Comparison of ENCODE assay signal across 8 mouse cellular contexts in genomic region chr9:121241806-121242205, GRCm38 (mm10). TPM values are rescaled to one million over a fixed set of nuclear protein-coding genes. Genes with fewer than 3 reads are reported as not detected.
DNase-seq lines count a peak whose midpoint lies in the region; ATAC-seq and TF ChIP-seq lines count a peak whose summit lies in the region.

No protein-coding gene starts in this region.

- no peak for TF ChIP-seq CTCF in MEL (IDR thresholded peaks at IDR 0.05 in 2 of 3, conservative IDR thresholded peaks at IDR 0.05 in 1 of 3; ENCODE audit: control insufficient read depth in 1 of 3, insufficient read depth in 1 of 3, low read depth in 2 of 3, low read length in 3 of 3, poor library complexity in 1 of 3, severe bottlenecking in 1 of 3)

- no peak for ATAC-seq in limb, embryonic 11.5 days (ENCODE audit: insufficient number of reproducible peaks, low FRiP score, low TSS enrichment, low read depth)
- peak; percentile 31; the same call in 1 of the 2 replicates for ATAC-seq in limb, embryonic 12.5 days (ENCODE audit: insufficient number of reproducible peaks, insufficient read depth, low FRiP score, low TSS enrichment, low read depth)
- ATAC-seq in midbrain, embryonic 16.5 days: no peak

- no peaks in the 10 kb centered on the region for H3K36me3 ChIP-seq in limb, embryonic 11.5 days (ENCODE audit: control insufficient read depth, insufficient read depth, low read length)
- no peaks in the 10 kb centered on the region for H3K36me3 ChIP-seq in limb, embryonic 10.5 days
- peaks cover 0 to 8% of the 10 kb centered on the region in 2 experiments; a peak in 1 of 4 replicates for H3K36me3 ChIP-seq in MEL (ENCODE audit: control insufficient read depth in 1 of 2, insufficient read depth in 2 of 2, low read length in 2 of 2)
- H3K36me3 ChIP-seq in limb, embryonic 12.5 days: no peaks in the 10 kb centered on the region
- no peaks in the 10 kb centered on the region for H3K36me3 ChIP-seq in midbrain, embryonic 16.5 days (ENCODE audit: control insufficient read depth, insufficient read depth, low read length)

- H3K4me3 ChIP-seq in limb, embryonic 11.5 days (ENCODE audit: low read depth, low read length): no peak overlapping the region
- no peak overlapping the region for H3K4me3 ChIP-seq in limb, embryonic 10.5 days
- H3K4me3 ChIP-seq in MEL (ENCODE audit: control insufficient read depth in 1 of 2, insufficient read depth in 1 of 2, low read depth in 2 of 2, low read length in 2 of 2): no peak overlapping the region
- H3K4me3 ChIP-seq in limb, embryonic 12.5 days (replicated peaks): no peak overlapping the region
- H3K4me3 ChIP-seq in midbrain, embryonic 16.5 days (ENCODE audit: low read depth, low read length): no peak overlapping the region

- H3K79me2 ChIP-seq in MEL (ENCODE audit: control insufficient read depth, insufficient read depth, low read length, poor library complexity): no peaks in the 10 kb centered on the region

- H3K27me3 ChIP-seq in limb, embryonic 11.5 days (ENCODE audit: control insufficient read depth, insufficient read depth, low read length): no peaks in the 10 kb centered on the region
- peaks cover 3% of the 10 kb centered on the region; the same call in 1 of the 2 replicates for H3K27me3 ChIP-seq in limb, embryonic 10.5 days (ENCODE audit: low read depth, poor library complexity, severe bottlenecking)
- H3K27me3 ChIP-seq in MEL (ENCODE audit: control insufficient read depth in 1 of 2, insufficient read depth in 2 of 2, low read length in 2 of 2): no peaks in the 10 kb centered on the region
- H3K27me3 ChIP-seq in limb, embryonic 12.5 days: peaks cover 10% of the 10 kb centered on the region
- no peaks in the 10 kb centered on the region for H3K27me3 ChIP-seq in midbrain, embryonic 16.5 days (ENCODE audit: control insufficient read depth, insufficient read depth, low read depth, low read length)

- WGBS in limb, embryonic 11.5 days: 29% methylated on average over 5 of the region's 5 CpGs
- WGBS in limb, embryonic 10.5 days: 34% methylated on average over 5 of the region's 5 CpGs
- WGBS in limb, embryonic 12.5 days: 27% methylated on average over 5 of the region's 5 CpGs
- whole genome bisulfite sequencing in midbrain, embryonic 16.5 days: 35% methylated on average over 5 of the region's 5 CpGs

- H3K4me2 ChIP-seq in limb, embryonic 11.5 days (ENCODE audit: low read depth, severe bottlenecking): no peak overlapping the region
- H3K4me2 ChIP-seq in limb, embryonic 12.5 days: no peak overlapping the region
- no peak overlapping the region for H3K4me2 ChIP-seq in midbrain, embryonic 16.5 days (ENCODE audit: low read length)

- no peaks in the 10 kb centered on the region for H3K4me1 ChIP-seq in limb, embryonic 11.5 days (ENCODE audit: control insufficient read depth, insufficient read depth, low read length)
- no peaks in the 10 kb centered on the region for H3K4me1 ChIP-seq in limb, embryonic 10.5 days
- peaks cover 4 to 9% of the 10 kb centered on the region in 2 experiments for H3K4me1 ChIP-seq in MEL (ENCODE audit: control insufficient read depth in 1 of 2, insufficient read depth in 2 of 2, low read length in 2 of 2)
- H3K4me1 ChIP-seq in limb, embryonic 12.5 days (replicated peaks): no peaks in the 10 kb centered on the region
- no peaks in the 10 kb centered on the region for H3K4me1 ChIP-seq in midbrain, embryonic 16.5 days (ENCODE audit: control insufficient read depth, insufficient read depth, low read length)

- no peak for TF ChIP-seq RAD21 in MEL (IDR thresholded peaks at IDR 0.05; ENCODE audit: low read depth, low read length)

- no peak overlapping the region for H3K27ac ChIP-seq in limb, embryonic 11.5 days (replicated peaks; ENCODE audit: low read depth, low read length)
- no peak overlapping the region for H3K27ac ChIP-seq in limb, embryonic 10.5 days
- no peak overlapping the region for H3K27ac ChIP-seq in MEL (ENCODE audit: control insufficient read depth, low read depth, low read length)
- H3K27ac ChIP-seq in limb, embryonic 12.5 days: no peak overlapping the region
- H3K27ac ChIP-seq in midbrain, embryonic 16.5 days (ENCODE audit: low read length): no peak overlapping the region

- peak; percentile 30 for DNase-seq in adrenal gland, postnatal 10 days
- DNase-seq in adrenal gland, postnatal 25 days: no peak
- DNase-seq in limb, embryonic 11.5 days (ENCODE audit: low spot score): peak; percentile 34
- no peak for DNase-seq in limb, embryonic 10.5 days (ENCODE audit: low spot score)
- DNase-seq in MEL (ENCODE audit: low read depth, low spot score): peak; percentile 64
- DNase-seq in ovary, postnatal 10 days (ENCODE audit: low spot score): no peak

- no peak overlapping the region for H3K9ac ChIP-seq in limb, embryonic 11.5 days (ENCODE audit: low read length)
- no peak overlapping the region for H3K9ac ChIP-seq in MEL (ENCODE audit: control insufficient read depth, low read depth, low read length, poor library complexity, severe bottlenecking)
- H3K9ac ChIP-seq in limb, embryonic 12.5 days (replicated peaks): no peak overlapping the region
- H3K9ac ChIP-seq in midbrain, embryonic 16.5 days (ENCODE audit: low read depth, low read length): no peak overlapping the region

- TF ChIP-seq POLR2A in MEL (IDR thresholded peaks at IDR 0.05; ENCODE audit: control insufficient read depth in 1 of 2, insufficient read depth in 1 of 2, low read depth in 1 of 2, low read length in 2 of 2, poor library complexity in 1 of 2): no peak

- TF ChIP-seq EP300 in MEL (IDR thresholded peaks at IDR 0.05; ENCODE audit: low read depth in 1 of 2, low read length in 2 of 2): no peak

- no peaks in the 10 kb centered on the region; the same call in 1 of the 2 replicates for H3K9me3 ChIP-seq in limb, embryonic 11.5 days (ENCODE audit: control insufficient read depth, low read length)
- H3K9me3 ChIP-seq in limb, embryonic 10.5 days (replicated peaks): no peaks in the 10 kb centered on the region
- no peaks in the 10 kb centered on the region for H3K9me3 ChIP-seq in MEL (replicated peaks; ENCODE audit: insufficient read depth, low read length)
- no peaks in the 10 kb centered on the region for H3K9me3 ChIP-seq in limb, embryonic 12.5 days
- H3K9me3 ChIP-seq in midbrain, embryonic 16.5 days (replicated peaks; ENCODE audit: control insufficient read depth, low read length, poor library complexity, severe bottlenecking): no peaks in the 10 kb centered on the region

TF ChIP-seq in MEL, 35 proteins besides CTCF, POLR2A, EP300 and RAD21:
- TF ChIP-seq ELF1 (IDR thresholded peaks at IDR 0.05; ENCODE audit: low read depth, low read length): no peak
- TF ChIP-seq KAT2A (conservative IDR thresholded peaks at IDR 0.05; ENCODE audit: low read depth, low read length): no peak
- TF ChIP-seq UBTF (IDR thresholded peaks at IDR 0.05; ENCODE audit: borderline replicate concordance, insufficient read depth, low read depth, low read length): no peak
- TF ChIP-seq GABPA (IDR thresholded peaks at IDR 0.05; ENCODE audit: low read depth, low read length): no peak

RNA-seq across cellular contexts. Expression of gene Ulk4, which starts 35.2 kb away (rescaled TPM):
- 1 to 10 TPM; 1.6 to 3.5 TPM for total RNA-seq in adrenal gland, postnatal 10 days (2021)
- 1.9 and 3.2 TPM in 2 replicates for total RNA-seq in adrenal gland, postnatal 25 days (2021)
- 147 and 159 TPM in 2 replicates for polyA plus RNA-seq in limb, embryonic 11.5 days (2014; fragmentation: Nextera tagmentation; extraction: Ambion mirVana)
- 119 and 140 TPM in 2 replicates for polyA plus RNA-seq in limb, embryonic 10.5 days (2016; fragmentation: Nextera tagmentation; extraction: Ambion mirVana)
- total RNA-seq in MEL (2012; rRNA removed): 21.8 and 31.1 TPM in 2 replicates
- polyA plus RNA-seq in MEL (2012; ENCODE audit: insufficient read depth in 1 of 2, insufficient read length in 2 of 2, low read depth in 1 of 2, low replicate concordance in 2 of 2, missing spikeins in 1 of 2): 10 to 100 TPM in 1 of 2 experiments, not detected in 1; 26.6 TPM
- polyA plus RNA-seq in limb, embryonic 12.5 days (2016; fragmentation: Nextera tagmentation; extraction: Ambion mirVana): 193 and 212 TPM in 2 replicates
- 102 and 112 TPM in 2 replicates for polyA plus RNA-seq in midbrain, embryonic 16.5 days (2015; fragmentation: Nextera tagmentation; extraction: Ambion mirVana)

RNA-seq across cellular contexts. Expression of gene Trak1, which starts 55.5 kb away (rescaled TPM):
- total RNA-seq in adrenal gland, postnatal 10 days (2021): 100 to 1,000 TPM in 1 of 2 experiments, 10 to 100 TPM in 1; 84.0 to 117 TPM
- 70.3 and 73.5 TPM in 2 replicates for total RNA-seq in adrenal gland, postnatal 25 days (2021)
- 9.3 and 11.7 TPM in 2 replicates for polyA plus RNA-seq in limb, embryonic 11.5 days (2014; fragmentation: Nextera tagmentation; extraction: Ambion mirVana)
- 9.6 and 12.2 TPM in 2 replicates for polyA plus RNA-seq in limb, embryonic 10.5 days (2016; fragmentation: Nextera tagmentation; extraction: Ambion mirVana)
- total RNA-seq in MEL (2012; rRNA removed): 15.3 and 16.2 TPM in 2 replicates
- 10 to 100 TPM in 1 of 2 experiments, not detected in 1; 35.5 TPM for polyA plus RNA-seq in MEL (2012; ENCODE audit: insufficient read depth in 1 of 2, insufficient read length in 2 of 2, low read depth in 1 of 2, low replicate concordance in 2 of 2, missing spikeins in 1 of 2)
- polyA plus RNA-seq in limb, embryonic 12.5 days (2016; fragmentation: Nextera tagmentation; extraction: Ambion mirVana): 15.2 and 16.3 TPM in 2 replicates
- 53.8 and 60.6 TPM in 2 replicates for polyA plus RNA-seq in midbrain, embryonic 16.5 days (2015; fragmentation: Nextera tagmentation; extraction: Ambion mirVana)

Comparison
In these comparisons a context has a peak if more than half of its experiments do, and no peak if none do; other contexts are left out.
1. DNase-seq: peak in adrenal gland, postnatal 10 days (single experiment), limb, embryonic 11.5 days (single experiment) and MEL (single experiment); none in adrenal gland, postnatal 25 days (single experiment), limb, embryonic 10.5 days (single experiment) and ovary, postnatal 10 days (single experiment).